Mouse (Mus musculus): ENCODE measurements around the gene Tulp4. TPM values are rescaled to one million over a fixed set of nuclear protein-coding genes. Genes with fewer than 3 reads are reported as not detected.

Gene Tulp4
- total RNA-seq, 1 experiment, result 59.5 TPM

GRCm38 (mm10) chr17:6131083-6131482 is 24.8 kb downstream of the Tulp4 start:
- no peaks in the 10 kb centered on the region for H3K9me3 ChIP-seq (ENCODE audit: control insufficient read depth, insufficient read depth, low read depth, low read length)
- no peaks in the 10 kb centered on the region for H3K36me3 ChIP-seq (ENCODE audit: control insufficient read depth, insufficient read depth, low read length, poor library complexity, severe bottlenecking)
- no peak overlapping the region for H3K4me3 ChIP-seq (ENCODE audit: insufficient read depth in 1 of 2, low read depth in 1 of 2, low read length in 2 of 2, poor library complexity in 1 of 2, severe bottlenecking in 1 of 2)
- no peak overlapping the region for H3K27ac ChIP-seq (ENCODE audit: insufficient read depth, low read depth, low read length, poor library complexity, severe bottlenecking)
- in situ Hi-C loops (cut with MboI; ENCODE audit: low sequenced_read_pairs in 2 of 2, unreplicated experiment in 2 of 2), result no loop called here
- no peak for DNase-seq (ENCODE audit: low read depth, low spot score)
- peaks cover 10 to 13% of the 10 kb centered on the region in 2 experiments; a peak in 2 of 4 replicates for H3K4me1 ChIP-seq (ENCODE audit: control insufficient read depth in 2 of 2, insufficient read depth in 2 of 2, low read length in 2 of 2, poor library complexity in 1 of 2)
- no peak overlapping the region for H3K9ac ChIP-seq (ENCODE audit: insufficient read depth, low read depth, low read length, poor library complexity, severe bottlenecking)
- TF ChIP-seq MAFK (IDR thresholded peaks at IDR 0.05; ENCODE audit: insufficient read depth, low read depth, low read length) (no peak), ZNF384 (IDR thresholded peaks at IDR 0.05; ENCODE audit: low read depth, low read length) (no peak), CHD2 (IDR thresholded peaks at IDR 0.05; ENCODE audit: low read depth, low read length) (no peak), HCFC1 (IDR thresholded peaks at IDR 0.05; ENCODE audit: borderline replicate concordance, insufficient read depth, low read length) (no peak), ZC3H11A (IDR thresholded peaks at IDR 0.05; ENCODE audit: borderline replicate concordance, low read depth, low read length) (no peak)

- H3K36me3 ChIP-seq (ENCODE audit: control insufficient read depth, insufficient read depth, low read length, poor library complexity, severe bottlenecking), result no peaks in the 10 kb centered on the region; the same call in 1 of the 2 replicates
- in situ Hi-C loops (cut with MboI; ENCODE audit: low sequenced_read_pairs in 2 of 2, unreplicated experiment in 2 of 2), result no loop called here
- no peak for DNase-seq (ENCODE audit: low read depth, low spot score)
- TF ChIP-seq MAFK (IDR thresholded peaks at IDR 0.05; ENCODE audit: insufficient read depth, low read depth, low read length) (no peak), ZC3H11A (IDR thresholded peaks at IDR 0.05; ENCODE audit: borderline replicate concordance, low read depth, low read length) (no peak), CHD2 (IDR thresholded peaks at IDR 0.05; ENCODE audit: low read depth, low read length) (no peak), ZNF384 (IDR thresholded peaks at IDR 0.05; ENCODE audit: low read depth, low read length) (no peak), HCFC1 (IDR thresholded peaks at IDR 0.05; ENCODE audit: borderline replicate concordance, insufficient read depth, low read length) (no peak)
- H3K9ac ChIP-seq (ENCODE audit: insufficient read depth, low read depth, low read length, poor library complexity, severe bottlenecking), result no peak overlapping the region
- H3K4me3 ChIP-seq (ENCODE audit: insufficient read depth in 1 of 2, low read depth in 1 of 2, low read length in 2 of 2, poor library complexity in 1 of 2, severe bottlenecking in 1 of 2), result no peak overlapping the region
- no peaks in the 10 kb centered on the region for H3K9me3 ChIP-seq (ENCODE audit: control insufficient read depth, insufficient read depth, low read depth, low read length)
- peaks cover 0 to 3% of the 10 kb centered on the region in 2 experiments; a peak in 1 of 4 replicates for H3K4me1 ChIP-seq (ENCODE audit: control insufficient read depth in 2 of 2, insufficient read depth in 2 of 2, low read length in 2 of 2, poor library complexity in 1 of 2)
- no peak overlapping the region for H3K27ac ChIP-seq (ENCODE audit: insufficient read depth, low read depth, low read length, poor library complexity, severe bottlenecking)
Observed at GRCm38 (mm10) chr17:6140875-6141274, 34.6 kb downstream of the Tulp4 start.

- H3K9ac ChIP-seq (ENCODE audit: insufficient read depth, low read depth, low read length, poor library complexity, severe bottlenecking), result no peak overlapping the region
- H3K9me3 ChIP-seq (ENCODE audit: control insufficient read depth, insufficient read depth, low read depth, low read length), result no peaks in the 10 kb centered on the region
- TF ChIP-seq MAFK (IDR thresholded peaks at IDR 0.05; ENCODE audit: insufficient read depth, low read depth, low read length) (no peak), HCFC1 (IDR thresholded peaks at IDR 0.05; ENCODE audit: borderline replicate concordance, insufficient read depth, low read length) (no peak), CHD2 (IDR thresholded peaks at IDR 0.05; ENCODE audit: low read depth, low read length) (no peak)
- H3K36me3 ChIP-seq (ENCODE audit: control insufficient read depth, insufficient read depth, low read length, poor library complexity, severe bottlenecking), result no peaks in the 10 kb centered on the region; the same call in 1 of the 2 replicates
- no peak overlapping the region for H3K4me3 ChIP-seq (ENCODE audit: insufficient read depth in 1 of 2, low read depth in 1 of 2, low read length in 2 of 2, poor library complexity in 1 of 2, severe bottlenecking in 1 of 2)
- DNase-seq (ENCODE audit: low read depth, low spot score), result no peak
- in situ Hi-C loops (cut with MboI; ENCODE audit: low sequenced_read_pairs in 2 of 2, unreplicated experiment in 2 of 2), result no loop called here
- peaks cover 0 to 3% of the 10 kb centered on the region in 2 experiments; a peak in 1 of 4 replicates for H3K4me1 ChIP-seq (ENCODE audit: control insufficient read depth in 2 of 2, insufficient read depth in 2 of 2, low read length in 2 of 2, poor library complexity in 1 of 2)
- no peak overlapping the region for H3K27ac ChIP-seq (ENCODE audit: insufficient read depth, low read depth, low read length, poor library complexity, severe bottlenecking)
Observed at GRCm38 (mm10) chr17:6141344-6141743, 35.1 kb downstream of the Tulp4 start.

- H3K9me3 ChIP-seq (ENCODE audit: control insufficient read depth, insufficient read depth, low read depth, low read length), result no peaks in the 10 kb centered on the region
- H3K36me3 ChIP-seq (ENCODE audit: control insufficient read depth, insufficient read depth, low read length, poor library complexity, severe bottlenecking), result no peaks in the 10 kb centered on the region; the same call in 1 of the 2 replicates
- no peak for DNase-seq (ENCODE audit: low read depth, low spot score)
- TF ChIP-seq ZNF384 (IDR thresholded peaks at IDR 0.05; ENCODE audit: low read depth, low read length) (no peak), CHD2 (IDR thresholded peaks at IDR 0.05; ENCODE audit: low read depth, low read length) (no peak), ZC3H11A (IDR thresholded peaks at IDR 0.05; ENCODE audit: borderline replicate concordance, low read depth, low read length) (no peak), MAFK (IDR thresholded peaks at IDR 0.05; ENCODE audit: insufficient read depth, low read depth, low read length) (no peak), HCFC1 (IDR thresholded peaks at IDR 0.05; ENCODE audit: borderline replicate concordance, insufficient read depth, low read length) (no peak)
- no peak overlapping the region for H3K4me3 ChIP-seq (ENCODE audit: insufficient read depth in 1 of 2, low read depth in 1 of 2, low read length in 2 of 2, poor library complexity in 1 of 2, severe bottlenecking in 1 of 2)
- in situ Hi-C loops (cut with MboI; ENCODE audit: low sequenced_read_pairs in 2 of 2, unreplicated experiment in 2 of 2), result no loop called here
- no peak overlapping the region for H3K27ac ChIP-seq (ENCODE audit: insufficient read depth, low read depth, low read length, poor library complexity, severe bottlenecking)
- peaks cover 0 to 3% of the 10 kb centered on the region in 2 experiments; a peak in 1 of 4 replicates for H3K4me1 ChIP-seq (ENCODE audit: control insufficient read depth in 2 of 2, insufficient read depth in 2 of 2, low read length in 2 of 2, poor library complexity in 1 of 2)
- no peak overlapping the region for H3K9ac ChIP-seq (ENCODE audit: insufficient read depth, low read depth, low read length, poor library complexity, severe bottlenecking)
Observed at GRCm38 (mm10) chr17:6145244-6145643, 39.0 kb downstream of the Tulp4 start.

- in situ Hi-C loops (cut with MboI; ENCODE audit: low sequenced_read_pairs in 2 of 2, unreplicated experiment in 2 of 2), result no loop called here
- H3K36me3 ChIP-seq (ENCODE audit: control insufficient read depth, insufficient read depth, low read length, poor library complexity, severe bottlenecking), result no peaks in the 10 kb centered on the region
- no peaks in the 10 kb centered on the region for H3K9me3 ChIP-seq (ENCODE audit: control insufficient read depth, insufficient read depth, low read depth, low read length)
- TF ChIP-seq ZC3H11A (IDR thresholded peaks at IDR 0.05; ENCODE audit: borderline replicate concordance, low read depth, low read length), result no peak
- TF ChIP-seq ZNF384 (IDR thresholded peaks at IDR 0.05; ENCODE audit: low read depth, low read length), result no peak
- no peak for TF ChIP-seq HCFC1 (IDR thresholded peaks at IDR 0.05; ENCODE audit: borderline replicate concordance, insufficient read depth, low read length)
- TF ChIP-seq CHD2 (IDR thresholded peaks at IDR 0.05; ENCODE audit: low read depth, low read length), result no peak
- TF ChIP-seq MAFK (IDR thresholded peaks at IDR 0.05; ENCODE audit: insufficient read depth, low read depth, low read length), result no peak
- no peaks in the 10 kb centered on the region for H3K4me1 ChIP-seq (ENCODE audit: control insufficient read depth in 2 of 2, insufficient read depth in 2 of 2, low read length in 2 of 2, poor library complexity in 1 of 2)
- H3K4me3 ChIP-seq (ENCODE audit: insufficient read depth in 1 of 2, low read depth in 1 of 2, low read length in 2 of 2, poor library complexity in 1 of 2, severe bottlenecking in 1 of 2), result no peak overlapping the region
- no peak overlapping the region for H3K27ac ChIP-seq (ENCODE audit: insufficient read depth, low read depth, low read length, poor library complexity, severe bottlenecking)
- no peak for DNase-seq (ENCODE audit: low read depth, low spot score)
- H3K9ac ChIP-seq (ENCODE audit: insufficient read depth, low read depth, low read length, poor library complexity, severe bottlenecking), result no peak overlapping the region
Observed at GRCm38 (mm10) chr17:6152941-6153340, 46.7 kb downstream of the Tulp4 start.

Data from ES-E14 (cell line).